Mouse (Mus musculus) spleen, postnatal 4 days (tissue): ENCODE results near the gene Ankrd53.

ENCODE experiments used
- DNase-seq, 2 experiments: peaks; one replicate each; pipeline ENCODE4 v3.0.0; 2022; ENCODE audit warnings: low spot score in 2 of 2

The Ankrd53 gene

GRCm38 (mm10) chr6:83762344-83762743 is at the start of gene Ankrd53:
Gene Ankrd53, plus strand, starts transcription at chr6:83762644.
- no peak for DNase-seq

GRCm38 (mm10) chr6:83713271-83714136 is 48.9 kb upstream of the Ankrd53 start:
- no peak for DNase-seq

GRCm38 (mm10) chr6:83714221-83715123 is 48.0 kb upstream of the Ankrd53 start:
- no peak for DNase-seq

GRCm38 (mm10) chr6:83715461-83716196 is 46.8 kb upstream of the Ankrd53 start:
- no peak for DNase-seq

GRCm38 (mm10) chr6:83717026-83717425 is 45.4 kb upstream of the Ankrd53 start:
- no peak for DNase-seq

GRCm38 (mm10) chr6:83722526-83722925 is 39.9 kb upstream of the Ankrd53 start:
- no peak for DNase-seq

- DNase-seq, result no peak
Measured at GRCm38 (mm10) chr6:83727178-83727577, 35.3 kb upstream of the Ankrd53 start.

- no peak for DNase-seq
Measured at GRCm38 (mm10) chr6:83728488-83728887, 34.0 kb upstream of the Ankrd53 start.

- no peak for DNase-seq
Measured at GRCm38 (mm10) chr6:83729350-83729970, 33.0 kb upstream of the Ankrd53 start.

GRCm38 (mm10) chr6:83731128-83731527 is 31.3 kb upstream of the Ankrd53 start:
- DNase-seq, result peak; percentile 48 to 88

GRCm38 (mm10) chr6:83737311-83737710 is 25.1 kb upstream of the Ankrd53 start:
- no peak for DNase-seq

- DNase-seq, result no peak
Measured at GRCm38 (mm10) chr6:83738596-83738995, 23.8 kb upstream of the Ankrd53 start.

GRCm38 (mm10) chr6:83742761-83743160 is 19.7 kb upstream of the Ankrd53 start, which contains the start of gene Atp6v1b1:
Gene Atp6v1b1, plus strand, starts transcription at chr6:83742990.
- DNase-seq, result no peak

- DNase-seq, result no peak
Measured at GRCm38 (mm10) chr6:83743212-83743611, 19.2 kb upstream of the Ankrd53 start.

- no peak for DNase-seq
Measured at GRCm38 (mm10) chr6:83744126-83744525, 18.3 kb upstream of the Ankrd53 start.

GRCm38 (mm10) chr6:83744557-83744956 is 17.9 kb upstream of the Ankrd53 start:
- DNase-seq, result no peak

GRCm38 (mm10) chr6:83745466-83745865 is 17.0 kb upstream of the Ankrd53 start:
- no peak for DNase-seq

- DNase-seq, result no peak
Measured at GRCm38 (mm10) chr6:83749286-83749685, 13.2 kb upstream of the Ankrd53 start.

GRCm38 (mm10) chr6:83750171-83750684 is 12.2 kb upstream of the Ankrd53 start:
- DNase-seq, result peak; percentile 45 to 83

- DNase-seq, result no peak
Measured at GRCm38 (mm10) chr6:83756051-83756450, 6.4 kb upstream of the Ankrd53 start.

- no peak for DNase-seq
Measured at GRCm38 (mm10) chr6:83762880-83763431, 512 bp downstream of the Ankrd53 start.
